Mouse (Mus musculus): ENCODE measurements at regions not wholly inside any gene's neighbourhood (a gene's known extent, or its start where the extent isn't known, plus 50 kb on each side); places are given as distances from the start of the nearest gene placed in this dataset.

GRCm38 (mm10) chr9:34418100-34418499 is 67.6 kb upstream of the Kirrel3 start:
- no peak for DNase-seq (ENCODE audit: extremely low spot score in 1 of 2, low spot score in 1 of 2)

GRCm38 (mm10) chr9:34421956-34422355 is 63.7 kb upstream of the Kirrel3 start:
- no peak for DNase-seq (ENCODE audit: extremely low spot score in 1 of 2, low spot score in 1 of 2)

- DNase-seq (ENCODE audit: extremely low spot score in 1 of 2, low spot score in 1 of 2), result no peak
Measured at GRCm38 (mm10) chr9:34423062-34423461, 62.6 kb upstream of the Kirrel3 start.

GRCm38 (mm10) chr9:34426589-34426988 is 59.1 kb upstream of the Kirrel3 start:
- no peak for DNase-seq (ENCODE audit: extremely low spot score in 1 of 2, low spot score in 1 of 2)

GRCm38 (mm10) chr9:34427711-34428110 is 58.0 kb upstream of the Kirrel3 start:
- DNase-seq (ENCODE audit: extremely low spot score in 1 of 2, low spot score in 1 of 2), result no peak
